Mouse (Mus musculus): ENCODE results near the gene Abhd17b.

DNA sequence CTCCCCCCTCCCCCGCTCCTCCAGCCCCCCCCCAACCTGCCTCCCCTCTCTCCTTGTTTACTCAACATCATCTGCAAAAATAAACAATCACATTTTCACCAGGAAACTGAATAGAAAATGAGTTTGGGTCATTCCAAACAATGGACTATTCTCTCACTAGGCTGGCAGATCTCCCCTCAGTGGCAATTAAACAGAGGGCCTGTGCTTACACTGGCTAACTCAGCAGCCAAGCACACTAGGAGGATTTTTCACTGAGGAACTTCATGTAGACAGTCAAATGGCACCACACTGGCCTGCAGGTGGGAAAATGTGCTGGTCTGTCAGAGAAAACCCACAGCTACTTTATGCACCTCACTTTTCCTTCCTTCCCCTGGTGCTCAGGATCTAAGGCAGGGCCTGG is 23.5 kb upstream of the Abhd17b start:
- no peak for TF ChIP-seq CTCF (IDR thresholded peaks at IDR 0.05; ENCODE audit: low read depth)
- TF ChIP-seq EP300 (IDR thresholded peaks at IDR 0.05; ENCODE audit: low read depth): no peak

Data from heart, postnatal 0 days (tissue).